Mouse (Mus musculus): ENCODE measurements at regions not wholly inside any gene's neighbourhood (a gene's known extent, or its start where the extent isn't known, plus 50 kb on each side); places are given as distances from the start of the nearest gene placed in this dataset.

DNA sequence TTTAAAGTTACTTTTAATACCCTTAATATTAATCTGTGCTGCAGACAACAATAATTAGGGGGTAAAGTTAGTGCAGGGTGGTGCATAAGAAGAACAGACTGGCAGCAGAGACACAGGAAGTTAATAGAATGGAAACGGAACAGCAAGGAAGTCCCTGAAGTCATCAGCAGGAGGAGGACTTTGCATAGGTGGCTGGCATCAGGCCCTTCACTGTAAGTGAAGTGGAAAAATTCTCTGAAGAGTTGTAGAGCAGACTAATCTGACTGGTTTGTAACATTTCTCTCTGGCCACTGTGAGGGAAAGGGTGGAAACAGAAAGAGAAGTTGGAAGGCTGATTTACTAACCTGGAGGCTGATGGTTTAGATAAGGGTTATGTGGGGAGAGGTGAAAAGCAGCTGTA is 195.5 kb upstream of the Prdm1 start:
- Histone ChIP-seq H3K4me3 (ENCODE audit: low read depth, low read length) (no peak overlapping the region), H3K27me3 (ENCODE audit: insufficient read depth, low read length) (no peaks in the 10 kb centered on the region), H3K9me3 (replicated peaks) (no peaks in the 10 kb centered on the region), H3K4me1 (ENCODE audit: insufficient read depth, low read depth, low read length) (peaks cover 16% of the 10 kb centered on the region), H3K36me3 (replicated peaks) (no peaks in the 10 kb centered on the region)
- DNase-seq (ENCODE audit: low spot score) (no peak), ATAC-seq (ENCODE audit: extremely low read depth, insufficient number of reproducible peaks, low FRiP score, poor library complexity, severe bottlenecking) (no peak)
- no peak for TF ChIP-seq GATA1 (IDR thresholded peaks at IDR 0.05; ENCODE audit: borderline replicate concordance, low read length)
- no peak for TF ChIP-seq POLR2AphosphoS5 (IDR thresholded peaks at IDR 0.05; ENCODE audit: insufficient replicate concordance, low read depth, low read length)
- no peak for TF ChIP-seq TAL1 (conservative IDR thresholded peaks at IDR 0.05; ENCODE audit: low read depth, low read length)
- no peak for TF ChIP-seq GATA2 (IDR thresholded peaks at IDR 0.05; ENCODE audit: borderline replicate concordance, low read depth, low read length)
- TF ChIP-seq CTCF (IDR thresholded peaks at IDR 0.05; ENCODE audit: low read depth, low read length) = no peak

- TF ChIP-seq TAL1 (conservative IDR thresholded peaks at IDR 0.05; ENCODE audit: low read depth, low read length) (no peak), POLR2AphosphoS5 (IDR thresholded peaks at IDR 0.05; ENCODE audit: insufficient replicate concordance, low read depth, low read length) (no peak), CTCF (IDR thresholded peaks at IDR 0.05; ENCODE audit: low read depth, low read length) (no peak), GATA2 (IDR thresholded peaks at IDR 0.05; ENCODE audit: borderline replicate concordance, low read depth, low read length) (no peak), GATA1 (IDR thresholded peaks at IDR 0.05; ENCODE audit: borderline replicate concordance, low read length) (no peak)
- H3K9me3 ChIP-seq (replicated peaks) = no peaks in the 10 kb centered on the region
- H3K36me3 ChIP-seq (replicated peaks) = no peaks in the 10 kb centered on the region
- no peak for DNase-seq (ENCODE audit: low spot score)
- H3K4me3 ChIP-seq (ENCODE audit: low read depth, low read length) = no peak overlapping the region
- no peak for ATAC-seq (ENCODE audit: extremely low read depth, insufficient number of reproducible peaks, low FRiP score, poor library complexity, severe bottlenecking)
- no peaks in the 10 kb centered on the region for H3K27me3 ChIP-seq (ENCODE audit: insufficient read depth, low read length)
- peaks cover 17% of the 10 kb centered on the region for H3K4me1 ChIP-seq (ENCODE audit: insufficient read depth, low read depth, low read length)
These were observed 195.0 kb upstream of the Prdm1 start for GRCm38 (mm10) chr10:44723321-44723720.

- Histone ChIP-seq H3K9me3 (replicated peaks) (no peaks in the 10 kb centered on the region), H3K4me1 (ENCODE audit: insufficient read depth, low read depth, low read length) (peaks cover 21% of the 10 kb centered on the region), H3K4me3 (ENCODE audit: low read depth, low read length) (no peak overlapping the region), H3K36me3 (replicated peaks) (no peaks in the 10 kb centered on the region), H3K27me3 (ENCODE audit: insufficient read depth, low read length) (no peaks in the 10 kb centered on the region)
- ATAC-seq (ENCODE audit: extremely low read depth, insufficient number of reproducible peaks, low FRiP score, poor library complexity, severe bottlenecking) = no peak
- no peak for DNase-seq (ENCODE audit: low spot score)
- TF ChIP-seq GATA2 (IDR thresholded peaks at IDR 0.05; ENCODE audit: borderline replicate concordance, low read depth, low read length) = no peak
- TF ChIP-seq TAL1 (conservative IDR thresholded peaks at IDR 0.05; ENCODE audit: low read depth, low read length) = no peak
- no peak for TF ChIP-seq CTCF (IDR thresholded peaks at IDR 0.05; ENCODE audit: low read depth, low read length)
- no peak for TF ChIP-seq GATA1 (IDR thresholded peaks at IDR 0.05; ENCODE audit: borderline replicate concordance, low read length)
- no peak for TF ChIP-seq POLR2AphosphoS5 (IDR thresholded peaks at IDR 0.05; ENCODE audit: insufficient replicate concordance, low read depth, low read length)
These were observed 193.4 kb upstream of the Prdm1 start for GRCm38 (mm10) chr10:44721670-44722069.

GRCm38 (mm10) chr10:44716612-44717011 is 188.3 kb upstream of the Prdm1 start:
- TF ChIP-seq GATA1 (IDR thresholded peaks at IDR 0.05; ENCODE audit: borderline replicate concordance, low read length) = no peak
- TF ChIP-seq POLR2AphosphoS5 (IDR thresholded peaks at IDR 0.05; ENCODE audit: insufficient replicate concordance, low read depth, low read length) = no peak
- TF ChIP-seq TAL1 (conservative IDR thresholded peaks at IDR 0.05; ENCODE audit: low read depth, low read length) = no peak
- TF ChIP-seq CTCF (IDR thresholded peaks at IDR 0.05; ENCODE audit: low read depth, low read length) = no peak
- no peak for TF ChIP-seq GATA2 (IDR thresholded peaks at IDR 0.05; ENCODE audit: borderline replicate concordance, low read depth, low read length)
- Histone ChIP-seq H3K4me1 (ENCODE audit: insufficient read depth, low read depth, low read length) (peaks cover 7% of the 10 kb centered on the region; the same call in 1 of the 2 replicates), H3K27me3 (ENCODE audit: insufficient read depth, low read length) (no peaks in the 10 kb centered on the region), H3K4me3 (ENCODE audit: low read depth, low read length) (no peak overlapping the region), H3K9me3 (replicated peaks) (no peaks in the 10 kb centered on the region), H3K36me3 (replicated peaks) (no peaks in the 10 kb centered on the region)
- DNase-seq (ENCODE audit: low spot score) (no peak), ATAC-seq (ENCODE audit: extremely low read depth, insufficient number of reproducible peaks, low FRiP score, poor library complexity, severe bottlenecking) (no peak)

DNA sequence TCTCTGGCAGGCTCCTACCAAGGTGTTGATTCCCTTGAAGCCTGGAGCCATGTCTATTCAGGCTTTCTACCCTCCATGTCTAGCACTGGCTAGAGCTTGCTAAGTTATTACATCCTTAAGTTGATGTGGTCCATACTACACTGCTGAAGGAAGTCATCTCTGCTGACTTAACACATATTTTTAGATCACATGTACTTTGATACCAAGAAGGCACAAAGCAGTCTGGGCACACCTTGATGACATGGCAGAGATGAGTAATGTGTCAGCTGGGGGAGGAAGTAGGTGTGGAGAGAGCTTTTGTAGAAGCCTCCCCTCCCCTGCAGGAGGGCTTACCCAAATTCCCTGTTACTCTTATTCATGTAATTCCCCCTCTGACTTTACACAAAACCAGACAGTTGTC is 187.6 kb upstream of the Prdm1 start:
- TF ChIP-seq GATA1 (IDR thresholded peaks at IDR 0.05; ENCODE audit: borderline replicate concordance, low read length) = no peak
- TF ChIP-seq TAL1 (conservative IDR thresholded peaks at IDR 0.05; ENCODE audit: low read depth, low read length) = no peak
- no peak for TF ChIP-seq POLR2AphosphoS5 (IDR thresholded peaks at IDR 0.05; ENCODE audit: insufficient replicate concordance, low read depth, low read length)
- no peak for TF ChIP-seq CTCF (IDR thresholded peaks at IDR 0.05; ENCODE audit: low read depth, low read length)
- TF ChIP-seq GATA2 (IDR thresholded peaks at IDR 0.05; ENCODE audit: borderline replicate concordance, low read depth, low read length) = no peak
- no peak for ATAC-seq (ENCODE audit: extremely low read depth, insufficient number of reproducible peaks, low FRiP score, poor library complexity, severe bottlenecking)

DNA sequence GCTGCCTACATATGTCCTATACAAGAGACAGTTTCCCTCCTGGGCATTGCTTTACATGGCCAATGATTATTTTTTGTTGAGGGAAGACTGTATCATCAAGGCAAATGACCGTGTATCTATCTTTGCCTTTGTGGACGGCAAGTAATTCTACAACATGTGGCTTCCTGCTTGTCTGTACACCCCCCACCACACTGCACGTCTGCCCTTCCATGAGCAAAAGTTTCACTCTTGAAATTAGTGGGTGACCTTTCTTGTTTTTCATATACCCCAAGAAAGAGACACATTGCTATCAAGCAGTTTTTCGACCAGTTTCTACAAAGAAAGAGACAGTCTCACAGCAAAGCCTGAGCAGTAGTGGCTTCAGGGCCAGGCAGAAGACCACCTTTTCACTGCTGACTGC is 180.5 kb upstream of the Prdm1 start:
- H3K27me3 ChIP-seq (ENCODE audit: insufficient read depth, low read length) = no peaks in the 10 kb centered on the region
- H3K4me1 ChIP-seq (ENCODE audit: insufficient read depth, low read depth, low read length) = no peaks in the 10 kb centered on the region
- DNase-seq (ENCODE audit: low spot score) (no peak), ATAC-seq (ENCODE audit: extremely low read depth, insufficient number of reproducible peaks, low FRiP score, poor library complexity, severe bottlenecking) (no peak)
- no peak overlapping the region for H3K4me3 ChIP-seq (ENCODE audit: low read depth, low read length)
- no peaks in the 10 kb centered on the region for H3K36me3 ChIP-seq (replicated peaks)
- no peaks in the 10 kb centered on the region for H3K9me3 ChIP-seq (replicated peaks)
- no peak for TF ChIP-seq CTCF (IDR thresholded peaks at IDR 0.05; ENCODE audit: low read depth, low read length)
- TF ChIP-seq GATA2 (IDR thresholded peaks at IDR 0.05; ENCODE audit: borderline replicate concordance, low read depth, low read length) = no peak
- TF ChIP-seq GATA1 (IDR thresholded peaks at IDR 0.05; ENCODE audit: borderline replicate concordance, low read length) = no peak
- no peak for TF ChIP-seq POLR2AphosphoS5 (IDR thresholded peaks at IDR 0.05; ENCODE audit: insufficient replicate concordance, low read depth, low read length)
- TF ChIP-seq TAL1 (conservative IDR thresholded peaks at IDR 0.05; ENCODE audit: low read depth, low read length) = no peak

More for the DNA sequence above, 187.6 kb upstream of the Prdm1 start:
- no peak overlapping the region for H3K4me3 ChIP-seq (ENCODE audit: low read depth, low read length)
- no peaks in the 10 kb centered on the region for H3K27me3 ChIP-seq (ENCODE audit: insufficient read depth, low read length)
- H3K9me3 ChIP-seq (replicated peaks) = no peaks in the 10 kb centered on the region
- no peak for DNase-seq (ENCODE audit: low spot score)
- H3K36me3 ChIP-seq (replicated peaks) = no peaks in the 10 kb centered on the region
- peaks cover 7% of the 10 kb centered on the region; the same call in 1 of the 2 replicates for H3K4me1 ChIP-seq (ENCODE audit: insufficient read depth, low read depth, low read length)
